Mouse (Mus musculus) midbrain, embryonic 13.5 days (tissue): ENCODE measurements around the gene Olfr78. TPM values are rescaled to one million over a fixed set of nuclear protein-coding genes. Genes with fewer than 3 reads are reported as not detected.

ENCODE experiments used
- ATAC-seq: fragments of 200-750 bp; cut with Nextera tagmentation; 2 replicates; pipeline ENCODE4 v1.8.0; 2017; ENCODE audit warnings: mild to moderate bottlenecking, moderate TSS enrichment, moderate library complexity
- H3K27ac ChIP-seq: fragments of 300-500 bp; sonication (generic); 2 replicates; pipeline ENCODE4 v1.5.1; 2015; ENCODE audit warnings: inconsistent platforms, mild to moderate bottlenecking, moderate library complexity
- H3K27me3 ChIP-seq: fragments of 300-500 bp; sonication (generic); 2 replicates; pipeline ENCODE4 v1.6.1; 2015; ENCODE audit warnings: mild to moderate bottlenecking, inconsistent platforms
- H3K36me3 ChIP-seq: fragments of 300-500 bp; sonication (generic); 2 replicates; pipeline ENCODE4 v1.6.1; 2015; ENCODE audit warnings: mild to moderate bottlenecking, inconsistent platforms
- H3K4me1 ChIP-seq: fragments of 300-500 bp; sonication (generic); replicated peaks from 2 replicates; pipeline ENCODE4 v1.6.1; 2015; ENCODE audit warnings: inconsistent platforms
- H3K4me2 ChIP-seq: fragments of 300-500 bp; sonication (generic); replicated peaks from 2 replicates; pipeline ENCODE4 v1.6.1; 2015; ENCODE audit warnings: moderate library complexity, mild to moderate bottlenecking, inconsistent platforms
- H3K4me3 ChIP-seq: fragments of 300-500 bp; sonication (generic); replicated peaks from 2 replicates; pipeline ENCODE4 v1.5.1; 2015; ENCODE audit warnings: mild to moderate bottlenecking, inconsistent platforms
- H3K9ac ChIP-seq: fragments of 300-500 bp; sonication (generic); replicated peaks from 2 replicates; pipeline ENCODE4 v1.6.1; 2015; ENCODE audit warnings: mild to moderate bottlenecking, inconsistent platforms
- H3K9me3 ChIP-seq: fragments of 300-500 bp; sonication (generic); 2 replicates; pipeline ENCODE4 v1.6.1; 2016; ENCODE audit warnings: mild to moderate bottlenecking, inconsistent platforms
- WGBS: fragments of 180-500 bp; shearing (Covaris S2); methylation state at CpG from one replicate; pipeline ENCODE4 v1.1.7; 2015; 5-methylcytosine and 5-hydroxymethylcytosine counted together
- polyA plus RNA-seq: library from polyadenylated mRNA; unstranded; fragments of >200 nt; fragmentation: Nextera tagmentation; extraction: Ambion mirVana; gene quantifications from 2 replicates; pipeline ENCODE4 v1.2.1, GENCODE M21; 2015

The Olfr78 gene
- polyA plus RNA-seq = not detected in 2 replicates

GRCm38 (mm10) chr7:102759266-102759665 lies at the start of gene Olfr78, which contains the start of gene Olfr560:
Gene Olfr78 (minus strand): TSS chr7:102759471.
Gene Olfr560 (minus strand): TSS chr7:102759366.
- H3K27ac ChIP-seq = no peak within 1 kb of the TSS
- H3K4me2 ChIP-seq = no peak within 1 kb of the TSS
- WGBS = 75% methylated on average over 4 of the region's 4 CpGs

GRCm38 (mm10) chr7:102803180-102803579 lies 43.9 kb upstream of the Olfr78 start, which contains the start of gene Olfr564:
Gene Olfr564 (plus strand): TSS chr7:102803480.
- H3K27ac ChIP-seq = no peak within 1 kb of the TSS

More at GRCm38 (mm10) chr7:102759266-102759665, at the start of gene Olfr78, which contains the start of gene Olfr560:
- H3K27me3 ChIP-seq = no peaks in the 10 kb centered on the region
- ATAC-seq = no peak
- H3K9ac ChIP-seq = no peak within 1 kb of the TSS
- H3K4me1 ChIP-seq = no peaks in the 10 kb centered on the region
- H3K36me3 ChIP-seq = no peaks in the 10 kb centered on the region
- H3K4me3 ChIP-seq = no peak within 1 kb of the TSS
- no peaks in the 10 kb centered on the region for H3K9me3 ChIP-seq

GRCm38 (mm10) chr7:102770921-102771320 lies 11.7 kb upstream of the Olfr78 start, which contains the start of gene Olfr561:
Gene Olfr561 (plus strand): TSS chr7:102771221.
- Histone ChIP-seq H3K36me3 (no peaks in the 10 kb centered on the region), H3K9me3 (no peaks in the 10 kb centered on the region), H3K4me2 (no peak within 1 kb of the TSS), H3K27ac (no peak within 1 kb of the TSS), H3K27me3 (no peaks in the 10 kb centered on the region), H3K4me3 (no peak within 1 kb of the TSS), H3K4me1 (no peaks in the 10 kb centered on the region), H3K9ac (no peak within 1 kb of the TSS)
- ATAC-seq = no peak
- WGBS = 93% methylated on average over 2 of the region's 2 CpGs

More at GRCm38 (mm10) chr7:102803180-102803579, 43.9 kb upstream of the Olfr78 start, which contains the start of gene Olfr564:
- no peak within 1 kb of the TSS for H3K9ac ChIP-seq
- no peak within 1 kb of the TSS for H3K4me2 ChIP-seq
- no peaks in the 10 kb centered on the region for H3K27me3 ChIP-seq
- H3K4me1 ChIP-seq = no peaks in the 10 kb centered on the region
- no peaks in the 10 kb centered on the region for H3K9me3 ChIP-seq
- no peak for ATAC-seq
- H3K36me3 ChIP-seq = no peaks in the 10 kb centered on the region
- H3K4me3 ChIP-seq = no peak within 1 kb of the TSS

GRCm38 (mm10) chr7:102752086-102752485 lies 7.2 kb downstream of the Olfr78 start:
- 22% methylated on average over 1 of the region's 1 CpGs for WGBS

GRCm38 (mm10) chr7:102737705-102738104 lies 21.6 kb downstream of the Olfr78 start:
- WGBS = 63% methylated on average over 2 of the region's 2 CpGs
- no peak overlapping the region for H3K9ac ChIP-seq
- no peak for ATAC-seq
- H3K4me1 ChIP-seq = no peaks in the 10 kb centered on the region
- no peak overlapping the region for H3K27ac ChIP-seq
- H3K9me3 ChIP-seq = no peaks in the 10 kb centered on the region
- H3K36me3 ChIP-seq = no peaks in the 10 kb centered on the region
- no peak overlapping the region for H3K4me3 ChIP-seq
- H3K27me3 ChIP-seq = no peaks in the 10 kb centered on the region
- H3K4me2 ChIP-seq = no peak overlapping the region

More at GRCm38 (mm10) chr7:102752086-102752485, 7.2 kb downstream of the Olfr78 start:
- Histone ChIP-seq H3K36me3 (no peaks in the 10 kb centered on the region), H3K4me2 (no peak overlapping the region), H3K4me3 (no peak overlapping the region), H3K4me1 (no peaks in the 10 kb centered on the region), H3K27ac (no peak overlapping the region), H3K9me3 (no peaks in the 10 kb centered on the region), H3K27me3 (no peaks in the 10 kb centered on the region), H3K9ac (no peak overlapping the region)
- no peak for ATAC-seq

GRCm38 (mm10) chr7:102733793-102734192 lies 25.5 kb downstream of the Olfr78 start:
- Histone ChIP-seq H3K4me2 (no peak overlapping the region), H3K9me3 (no peaks in the 10 kb centered on the region)

GRCm38 (mm10) chr7:102727391-102727790 lies 31.9 kb downstream of the Olfr78 start, which contains the start of gene Olfr559:
Gene Olfr559 (minus strand): TSS chr7:102727491.
- ATAC-seq = no peak
- Histone ChIP-seq H3K9ac (no peak within 1 kb of the TSS), H3K9me3 (no peaks in the 10 kb centered on the region), H3K36me3 (no peaks in the 10 kb centered on the region), H3K27ac (no peak within 1 kb of the TSS), H3K4me1 (no peaks in the 10 kb centered on the region), H3K4me3 (no peak within 1 kb of the TSS), H3K4me2 (no peak within 1 kb of the TSS), H3K27me3 (no peaks in the 10 kb centered on the region)

More at GRCm38 (mm10) chr7:102733793-102734192, 25.5 kb downstream of the Olfr78 start:
- H3K27me3 ChIP-seq = no peaks in the 10 kb centered on the region
- no peak overlapping the region for H3K9ac ChIP-seq
- H3K4me1 ChIP-seq = no peaks in the 10 kb centered on the region
- WGBS = 89% methylated on average over 1 of the region's 1 CpGs
- H3K4me3 ChIP-seq = no peak overlapping the region
- H3K36me3 ChIP-seq = no peaks in the 10 kb centered on the region
- ATAC-seq = 0 out of 2 replicates have a peak, but pooled peaks have one; percentile 20
- no peak overlapping the region for H3K27ac ChIP-seq

- 40% methylated on average over 1 of the region's 1 CpGs for WGBS
- Histone ChIP-seq H3K4me1 (no peaks in the 10 kb centered on the region), H3K36me3 (no peaks in the 10 kb centered on the region), H3K27ac (no peak within 1 kb of the TSS), H3K4me3 (no peak within 1 kb of the TSS), H3K4me2 (no peak within 1 kb of the TSS), H3K9ac (no peak within 1 kb of the TSS), H3K9me3 (no peaks in the 10 kb centered on the region), H3K27me3 (no peaks in the 10 kb centered on the region)
- ATAC-seq = no peak
Measured at GRCm38 (mm10) chr7:102718970-102719369, 40.3 kb downstream of the Olfr78 start, which contains the start of gene Olfr33. Gene Olfr33 (minus strand): TSS chr7:102719070.

- H3K9ac ChIP-seq = no peak within 1 kb of the TSS
- no peak within 1 kb of the TSS for H3K4me3 ChIP-seq
- H3K4me2 ChIP-seq = no peak within 1 kb of the TSS
- ATAC-seq = no peak
- no peak within 1 kb of the TSS for H3K27ac ChIP-seq
- H3K36me3 ChIP-seq = no peaks in the 10 kb centered on the region
- H3K9me3 ChIP-seq = no peaks in the 10 kb centered on the region
- H3K4me1 ChIP-seq = no peaks in the 10 kb centered on the region
- no peaks in the 10 kb centered on the region for H3K27me3 ChIP-seq
Measured at GRCm38 (mm10) chr7:102701915-102702314, 57.4 kb downstream of the Olfr78 start, which contains the start of gene Olfr558. Gene Olfr558 (plus strand): TSS chr7:102702215.

- no peak for ATAC-seq
- 89% methylated on average over 7 of the region's 7 CpGs for WGBS
- H3K36me3 ChIP-seq = no peaks in the 10 kb centered on the region
- no peak overlapping the region for H3K4me3 ChIP-seq
- no peaks in the 10 kb centered on the region for H3K4me1 ChIP-seq
- H3K27me3 ChIP-seq = no peaks in the 10 kb centered on the region
- H3K9me3 ChIP-seq = no peaks in the 10 kb centered on the region
- H3K27ac ChIP-seq = no peak overlapping the region
- no peak overlapping the region for H3K4me2 ChIP-seq
- H3K9ac ChIP-seq = no peak overlapping the region
Measured at GRCm38 (mm10) chr7:102698461-102698860, 60.8 kb downstream of the Olfr78 start.

GRCm38 (mm10) chr7:102695358-102696125 lies 63.7 kb downstream of the Olfr78 start, which contains the start of gene Olfr557:
Gene Olfr557 (plus strand): TSS chr7:102695910.
- Histone ChIP-seq H3K27me3 (no peaks in the 10 kb centered on the region), H3K4me2 (no peak within 1 kb of the TSS), H3K9ac (no peak within 1 kb of the TSS), H3K4me3 (no peak within 1 kb of the TSS), H3K4me1 (no peaks in the 10 kb centered on the region), H3K36me3 (no peaks in the 10 kb centered on the region), H3K9me3 (no peaks in the 10 kb centered on the region), H3K27ac (no peak within 1 kb of the TSS)
- WGBS = 83% methylated on average over 5 of the region's 5 CpGs
- ATAC-seq = no peak
